Mouse (Mus musculus) urinary bladder, adult 2 months (tissue): Measurements from ENCODE around the gene Zfp622. TPM values are rescaled to one million over a fixed set of nuclear protein-coding genes. Genes with fewer than 3 reads are reported as not detected.

Source experiments
- DNase-seq: peaks from one replicate; pipeline ENCODE4 v3.0.0; 2022; ENCODE audit warnings: low spot score
- polyA plus RNA-seq: library from polyadenylated mRNA; depleted of rRNA; stranded (reverse); fragments of >200 nt; gene quantifications from 2 replicates; pipeline ENCODE4 v1.2.3, GENCODE M21; 2012; rRNA removed

Gene Zfp622
- 24.4 and 28.1 TPM in 2 replicates for polyA plus RNA-seq

- DNase-seq = peak; percentile 70
These were observed at the start of gene Zfp622 for GRCm38 (mm10) chr15:25984067-25984733. Gene Zfp622, plus strand, starts transcription at chr15:25984366.

- no peak for DNase-seq
These were observed 49.8 kb upstream of the Zfp622 start for GRCm38 (mm10) chr15:25934411-25934810.

GRCm38 (mm10) chr15:25938496-25938895, 45.7 kb upstream of the Zfp622 start:
- no peak for DNase-seq

GRCm38 (mm10) chr15:25940397-25941377, 43.5 kb upstream of the Zfp622 start:
- no peak for DNase-seq

GRCm38 (mm10) chr15:25941514-25941913, 42.7 kb upstream of the Zfp622 start:
- no peak for DNase-seq

- no peak for DNase-seq
These were observed 41.8 kb upstream of the Zfp622 start for GRCm38 (mm10) chr15:25942415-25942814.

- no peak for DNase-seq
These were observed 40.6 kb upstream of the Zfp622 start for GRCm38 (mm10) chr15:25943386-25944137.

GRCm38 (mm10) chr15:25945224-25945623, 38.9 kb upstream of the Zfp622 start:
- DNase-seq = no peak

GRCm38 (mm10) chr15:25946482-25946881, 37.7 kb upstream of the Zfp622 start:
- DNase-seq = no peak

GRCm38 (mm10) chr15:25947383-25947782, 36.8 kb upstream of the Zfp622 start:
- no peak for DNase-seq

GRCm38 (mm10) chr15:25948257-25949223, 35.6 kb upstream of the Zfp622 start:
- DNase-seq = no peak

GRCm38 (mm10) chr15:25949696-25950095, 34.5 kb upstream of the Zfp622 start:
- no peak for DNase-seq

- DNase-seq = no peak
These were observed 33.6 kb upstream of the Zfp622 start for GRCm38 (mm10) chr15:25950584-25950983.

- DNase-seq = no peak
These were observed 33.1 kb upstream of the Zfp622 start for GRCm38 (mm10) chr15:25951037-25951436.

- DNase-seq = no peak
These were observed 28.2 kb upstream of the Zfp622 start for GRCm38 (mm10) chr15:25956001-25956400.

- DNase-seq = no peak
These were observed 27.6 kb upstream of the Zfp622 start for GRCm38 (mm10) chr15:25956422-25957117.

GRCm38 (mm10) chr15:25957651-25958050, 26.5 kb upstream of the Zfp622 start:
- no peak for DNase-seq

- DNase-seq = no peak
These were observed 24.8 kb upstream of the Zfp622 start for GRCm38 (mm10) chr15:25959375-25959774.

- DNase-seq = no peak
These were observed 23.9 kb upstream of the Zfp622 start for GRCm38 (mm10) chr15:25960231-25960630.

- DNase-seq = no peak
These were observed 17.9 kb upstream of the Zfp622 start for GRCm38 (mm10) chr15:25966220-25966774.
